Mouse (Mus musculus): Measurements from ENCODE around the gene Zbtb21.
"Not testable (repeated sequence)": the region's sequence is repeated elsewhere in the genome, so short reads cannot be mapped to it uniquely, and the experiment has no call there.

Gene Zbtb21

DNA sequence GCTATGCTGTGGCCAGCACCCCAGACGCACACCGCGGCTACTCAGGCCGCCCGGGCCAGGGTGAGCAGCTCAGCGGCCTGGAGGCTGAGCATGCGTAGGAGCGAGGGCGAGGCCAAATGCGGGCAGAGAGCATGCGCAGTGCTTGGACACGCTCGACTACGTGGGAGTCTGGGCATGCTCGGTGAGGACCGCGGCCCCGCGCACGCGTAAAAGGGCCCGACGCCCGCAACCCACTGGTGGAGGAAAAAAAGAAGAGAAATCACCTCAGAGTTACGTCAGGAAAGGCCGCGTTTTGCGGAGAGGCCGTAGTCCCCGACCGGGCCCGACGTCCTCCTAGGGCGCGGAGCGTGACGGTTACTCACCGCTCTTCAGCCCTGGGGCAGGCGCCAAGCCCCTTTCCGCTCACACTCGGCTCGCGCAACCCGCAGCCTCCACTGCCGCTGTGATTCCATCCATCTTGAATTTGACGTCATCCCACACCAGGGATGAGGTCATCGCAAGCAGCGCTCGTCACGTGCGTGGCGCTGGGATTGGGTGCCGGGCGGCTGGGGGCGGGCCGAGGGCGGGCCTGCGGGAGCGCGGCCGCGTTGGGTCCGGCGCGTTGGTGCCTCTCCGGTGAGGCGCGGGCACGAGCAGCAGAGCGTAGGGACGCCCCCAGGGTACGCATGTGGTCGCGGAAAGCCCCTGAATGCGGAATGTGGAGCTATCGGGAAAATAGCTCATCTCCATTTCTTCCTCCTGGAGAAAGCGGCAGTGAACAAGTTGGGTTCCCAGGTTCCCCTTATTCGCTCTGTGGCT is at the start of gene Zbtb21, which contains the start of gene C2cd2:
Gene Zbtb21, minus strand, starts transcription at position 472 of the 798 bp plus-strand sequence.
Gene C2cd2, minus strand, starts transcription at position 448 of the 798 bp plus-strand sequence.
- DNase-seq, result peak; percentile 88 to 94

DNA sequence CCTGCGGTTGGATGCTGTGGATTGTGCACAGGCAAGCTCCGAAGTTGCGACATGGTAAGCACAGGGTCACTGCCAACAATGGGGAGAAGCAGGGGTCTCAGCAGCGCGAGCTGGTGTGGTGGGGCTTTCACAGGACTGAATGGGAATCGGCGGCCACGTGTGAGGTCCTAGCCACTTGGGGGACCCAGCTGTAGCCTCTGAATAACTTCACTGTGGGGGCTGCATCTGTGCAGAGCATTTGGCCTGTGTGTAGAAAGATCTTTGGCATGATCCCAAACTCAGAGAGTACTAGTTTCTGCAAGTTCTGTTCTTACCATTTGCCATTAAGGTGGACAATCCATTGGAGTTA is 34.9 kb upstream of the Zbtb21 start:
- not testable (repeated sequence) for DNase-seq

DNA sequence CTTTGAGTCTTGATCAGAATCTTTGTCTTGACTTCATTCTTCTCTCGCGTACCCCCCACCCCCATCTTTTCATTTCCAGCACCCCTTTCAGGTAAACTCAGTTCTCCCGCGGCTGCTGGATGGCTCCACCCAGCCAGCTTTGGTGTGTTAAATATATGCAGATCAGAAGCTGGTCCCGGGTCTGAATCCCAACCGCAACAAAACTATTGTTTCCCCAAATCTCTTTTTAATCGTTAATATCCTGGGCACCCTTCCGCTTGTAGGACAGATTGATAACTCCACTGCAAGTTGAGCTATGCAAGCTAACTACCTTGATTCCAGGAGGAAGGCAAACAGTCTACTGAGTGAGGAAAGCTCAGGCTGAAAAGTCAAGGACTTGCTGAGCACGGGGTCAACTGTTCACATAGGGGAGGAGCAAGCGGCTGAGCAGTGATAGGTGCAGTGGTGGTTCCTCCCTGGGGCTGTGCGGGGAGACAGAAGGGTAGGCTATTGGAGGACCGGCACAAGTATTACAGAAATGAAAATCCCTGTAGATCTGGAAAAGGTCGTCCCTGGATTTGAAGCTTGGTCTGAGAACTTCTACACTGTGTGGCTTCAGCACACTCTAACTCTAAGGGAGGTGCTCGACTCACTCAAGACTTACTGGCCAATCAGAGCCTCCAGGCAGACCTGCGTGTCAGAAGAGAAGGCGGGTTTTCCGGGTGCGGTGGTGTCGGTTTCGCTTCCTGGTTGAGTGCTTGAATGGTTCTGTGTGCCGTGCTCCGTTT is 34.4 kb upstream of the Zbtb21 start, which contains the start of gene B230307C23Rik:
Gene B230307C23Rik, plus strand, starts transcription at position 700 of the 767 bp plus-strand sequence.
- DNase-seq, result peak; percentile 79 to 82

DNA sequence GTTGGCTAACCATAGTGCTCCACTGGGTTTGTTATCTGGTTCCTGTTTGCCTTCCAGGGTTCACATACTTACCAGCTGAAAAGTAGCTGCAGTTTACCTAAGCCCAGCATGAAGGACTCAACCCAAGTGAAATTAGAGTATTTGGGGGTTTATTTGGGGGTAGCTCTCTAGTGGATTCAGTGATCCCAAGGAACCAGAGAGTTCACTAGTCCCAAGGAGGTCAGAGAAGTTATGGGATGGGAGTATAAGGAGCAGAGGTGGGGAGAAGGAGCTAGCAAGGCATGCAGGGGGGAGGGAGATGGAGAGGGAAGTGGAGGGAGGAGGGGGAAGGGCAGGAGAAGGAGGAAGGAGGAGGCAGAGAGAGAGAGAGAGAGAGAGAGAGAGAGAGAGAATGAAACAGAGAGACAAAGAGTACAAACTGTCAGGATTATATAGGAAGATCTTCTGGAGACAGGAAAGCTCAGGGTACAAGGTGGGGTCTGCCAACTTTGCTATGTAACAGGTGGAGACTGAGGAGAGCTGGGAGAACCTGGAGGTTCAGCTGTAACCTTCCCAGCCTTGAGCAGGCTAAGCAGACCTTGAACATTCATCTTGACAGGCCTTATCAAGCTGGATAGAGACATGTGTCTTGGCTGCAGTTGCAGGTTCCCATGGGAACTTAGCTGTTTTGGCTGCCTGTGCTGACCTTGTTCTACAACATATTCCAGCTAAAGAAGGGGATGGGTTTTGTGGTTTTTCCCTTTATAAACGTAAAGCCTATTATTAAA is 33.6 kb upstream of the Zbtb21 start:
- no peak for DNase-seq

DNA sequence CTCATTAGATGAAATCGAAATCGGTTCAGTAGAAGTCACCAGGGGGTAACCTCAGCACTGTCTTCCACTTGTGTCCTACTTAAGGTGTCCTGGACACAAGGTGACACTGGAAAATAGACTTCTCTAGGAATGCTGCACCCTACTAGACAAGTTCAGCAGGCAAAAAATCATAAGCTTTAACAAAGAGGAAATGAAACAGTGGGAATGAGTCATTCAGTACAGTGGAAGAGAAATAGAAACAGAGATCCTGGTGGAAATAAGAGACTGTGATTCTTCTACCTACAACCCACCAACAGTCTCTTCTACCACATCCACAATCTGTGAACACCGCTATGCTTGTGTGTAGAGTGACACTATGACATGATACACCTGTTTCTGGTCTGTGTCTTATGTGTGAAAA is 30.1 kb upstream of the Zbtb21 start:
- DNase-seq, result not testable (repeated sequence)

DNA sequence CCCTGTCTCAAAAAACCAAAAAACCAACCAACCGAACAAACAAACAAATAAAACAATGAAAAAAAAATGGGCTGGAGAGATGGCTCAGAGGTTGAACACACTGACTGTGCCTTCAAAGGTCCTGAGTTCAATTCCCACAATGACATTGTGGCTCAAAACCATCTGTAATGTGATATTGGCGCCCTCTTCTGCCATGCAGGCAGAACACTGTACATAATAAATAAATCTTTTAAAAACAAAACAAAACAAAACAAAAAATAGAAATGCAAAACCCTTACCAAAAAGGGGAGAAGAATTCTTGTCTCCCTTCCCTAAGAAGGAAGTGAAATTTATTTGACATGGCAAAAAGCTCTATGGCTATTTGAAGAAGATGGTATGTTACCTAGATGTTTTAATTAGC is 29.1 kb upstream of the Zbtb21 start:
- no peak for DNase-seq

DNA sequence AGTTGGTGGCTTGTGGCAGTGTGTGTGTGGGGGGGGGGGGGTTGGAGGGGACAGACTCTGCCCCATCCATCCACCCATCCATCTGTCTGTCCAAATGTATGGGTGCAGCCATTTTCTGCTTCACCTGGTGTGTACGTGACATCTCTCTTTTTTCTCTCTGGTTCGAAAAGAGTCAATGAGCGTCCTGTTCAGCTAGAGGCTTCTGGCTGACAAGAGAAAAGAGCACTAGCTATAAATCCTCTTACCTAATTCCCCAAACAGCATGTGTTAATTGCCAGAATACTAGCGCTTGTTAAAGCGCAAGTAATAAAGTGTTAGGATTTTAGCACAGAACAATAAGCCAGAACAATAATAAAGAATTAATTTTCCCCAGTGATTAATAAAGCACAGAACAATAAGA is 22.2 kb upstream of the Zbtb21 start:
- DNase-seq, result no peak

DNA sequence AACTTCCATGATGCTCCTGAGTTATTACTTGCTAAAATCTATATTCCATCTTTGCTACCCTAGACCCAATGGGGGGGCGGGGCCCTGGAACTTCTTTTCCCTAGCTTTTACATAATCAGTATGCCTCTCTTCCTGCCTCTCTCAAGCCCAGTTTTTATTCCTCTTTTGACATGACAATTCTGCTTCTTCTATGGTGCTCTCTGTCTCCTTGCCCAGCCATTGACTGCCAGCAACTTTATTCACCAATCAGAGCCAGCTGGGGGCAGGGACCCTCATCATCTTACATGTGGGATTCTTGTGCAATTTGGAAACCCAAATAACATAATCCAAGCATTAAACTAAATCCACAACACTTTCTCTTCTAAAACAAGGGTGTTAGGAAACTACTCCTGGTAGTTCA is 18.9 kb upstream of the Zbtb21 start:
- no peak for DNase-seq

DNA sequence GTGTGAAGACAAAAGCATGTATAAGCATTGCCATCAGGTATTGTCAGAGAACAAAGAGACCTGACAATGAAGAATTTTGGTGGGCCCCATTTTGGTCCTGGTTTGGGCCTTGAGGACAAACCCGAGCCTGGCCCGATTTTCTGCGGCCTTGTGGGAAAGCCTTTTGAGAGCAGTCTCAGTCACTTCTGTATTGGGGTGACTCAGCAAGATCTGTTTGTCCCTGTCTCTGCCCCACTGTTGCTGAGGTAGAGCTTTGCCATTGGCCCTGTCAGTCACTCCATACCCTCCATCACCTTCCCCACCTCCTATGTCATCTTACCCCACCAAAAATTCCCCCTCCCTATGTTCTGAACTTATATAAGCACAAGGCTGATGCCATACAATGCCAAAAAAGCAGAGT is 15.3 kb upstream of the Zbtb21 start:
- DNase-seq, result no peak

- DNase-seq, result no peak
Measured at GRCm38 (mm10) chr16:97977277-97977676, 14.9 kb upstream of the Zbtb21 start.

DNA sequence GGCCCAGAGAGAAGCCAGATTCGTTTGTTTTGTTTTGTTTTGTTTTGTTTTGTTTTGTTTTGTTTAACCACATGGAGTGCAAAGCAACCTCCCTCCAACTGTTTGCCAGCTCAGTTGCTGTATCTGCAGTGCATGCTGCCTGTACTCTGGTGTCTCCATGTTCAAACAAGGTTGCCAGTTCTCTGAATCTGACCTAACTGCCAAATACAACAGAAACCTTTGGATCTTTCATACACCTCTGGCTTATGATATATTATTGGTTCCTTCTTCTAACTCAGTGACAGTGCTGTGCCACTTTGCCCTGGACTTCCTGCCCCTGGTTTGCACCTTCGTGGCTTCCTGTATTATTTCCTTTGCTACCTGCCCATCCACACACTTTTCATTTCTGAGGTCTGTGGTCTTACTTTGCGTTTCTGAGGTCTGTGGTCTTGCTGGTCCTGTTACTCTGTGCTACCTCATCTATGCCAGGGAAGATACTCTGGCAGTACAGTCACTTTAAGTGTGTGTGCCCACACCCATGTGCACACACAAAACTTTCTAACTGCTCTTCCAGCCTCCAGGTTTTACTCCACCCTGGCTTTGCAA is 1.6 kb upstream of the Zbtb21 start:
- no peak for DNase-seq

DNA sequence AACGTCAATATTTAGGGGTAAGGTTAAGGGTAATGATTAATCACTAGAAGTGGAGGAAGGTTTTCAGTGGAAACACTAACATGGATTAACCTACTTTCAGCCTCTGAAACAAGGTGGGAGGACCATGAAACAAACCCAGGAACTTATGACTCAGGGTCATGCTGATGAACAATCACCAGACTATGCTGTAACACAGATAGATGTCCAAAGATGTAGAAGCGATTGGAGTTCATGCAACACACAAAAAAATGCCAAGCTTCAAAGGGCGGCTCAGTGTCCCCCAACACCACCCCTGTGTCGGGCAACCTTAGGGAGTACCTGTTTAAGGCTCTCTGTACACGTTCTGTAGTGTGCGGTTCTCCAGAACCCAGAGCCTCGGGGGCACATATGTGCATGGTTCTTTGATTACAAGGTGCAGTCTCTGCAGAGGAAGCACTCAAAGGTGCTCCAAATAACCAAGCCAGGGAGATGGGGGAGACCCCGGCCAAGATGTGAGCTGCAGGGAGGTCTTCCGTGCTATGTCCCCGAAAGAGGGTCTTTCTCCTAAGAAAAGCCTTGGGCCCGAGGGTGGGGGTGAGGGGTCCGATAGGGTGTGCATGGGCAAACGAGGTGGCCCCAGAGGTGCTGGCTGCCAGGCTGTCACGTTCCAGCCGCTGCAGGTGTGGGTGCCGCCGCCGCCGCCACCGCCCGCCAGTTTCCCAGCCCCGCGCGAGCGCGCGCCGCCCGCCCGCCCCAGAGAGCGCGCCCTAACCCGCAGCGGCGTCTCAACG is 856 bp downstream of the Zbtb21 start:
- no peak for DNase-seq

DNA sequence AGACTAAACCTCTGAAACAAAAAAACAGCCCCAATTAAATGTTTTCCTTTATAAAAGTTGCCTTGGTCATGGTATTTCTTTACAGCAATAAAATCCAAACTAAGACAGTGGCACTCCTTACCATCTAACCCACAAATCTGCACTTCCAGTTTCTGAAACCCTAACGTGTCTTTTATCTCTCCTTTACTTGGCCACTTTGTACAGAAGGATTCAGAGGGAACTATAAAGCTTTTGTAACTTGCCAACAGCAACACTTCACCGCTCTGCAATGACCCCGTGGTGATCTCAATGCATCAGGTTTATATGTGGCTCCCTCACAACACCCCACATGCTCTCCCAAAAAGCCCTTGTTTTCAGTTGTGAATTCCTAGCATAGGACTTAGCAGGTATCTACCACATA is 2.1 kb downstream of the Zbtb21 start:
- DNase-seq, result no peak

GRCm38 (mm10) chr16:97958401-97958973 is 3.9 kb downstream of the Zbtb21 start:
- DNase-seq, result no peak

DNA sequence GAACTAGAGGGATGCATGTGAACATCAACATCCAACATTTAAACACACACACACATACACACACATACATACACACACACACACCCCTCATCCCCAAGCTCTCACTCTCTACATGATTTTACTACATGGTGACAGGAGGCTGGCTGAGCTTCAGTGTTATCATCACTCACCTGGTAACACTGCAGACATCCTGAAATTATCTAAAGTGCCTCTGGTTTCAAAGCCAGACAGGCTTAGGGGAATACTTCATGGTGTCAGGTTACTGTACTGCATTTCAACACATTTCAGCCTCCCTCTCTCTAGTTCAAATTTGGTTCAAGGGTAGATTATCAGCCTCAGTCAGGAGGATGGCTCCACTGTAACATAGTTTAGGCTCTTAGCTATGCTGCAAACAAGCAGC is 4.8 kb downstream of the Zbtb21 start:
- DNase-seq, result no peak

DNA sequence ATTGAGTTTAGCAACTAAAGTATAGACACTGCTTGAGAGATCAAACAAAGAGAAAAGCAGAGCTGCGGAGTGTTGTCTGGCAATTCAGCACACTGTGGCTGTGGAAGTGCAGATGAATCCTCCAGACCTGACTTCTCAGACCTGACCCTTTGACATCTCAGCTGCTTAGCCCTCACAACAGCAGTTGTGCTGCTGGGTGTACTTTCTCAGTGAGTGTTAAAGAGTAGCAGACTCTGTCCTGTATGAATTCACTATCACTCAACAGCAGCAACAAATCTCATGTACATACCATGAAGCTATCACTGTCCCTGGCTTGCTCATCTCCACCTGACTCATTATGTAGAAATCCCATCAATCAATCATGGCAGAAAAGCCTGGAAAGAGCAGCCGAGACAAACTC is 6.4 kb downstream of the Zbtb21 start:
- no peak for DNase-seq

GRCm38 (mm10) chr16:97953300-97953699 is 9.1 kb downstream of the Zbtb21 start:
- DNase-seq, result no peak

DNA sequence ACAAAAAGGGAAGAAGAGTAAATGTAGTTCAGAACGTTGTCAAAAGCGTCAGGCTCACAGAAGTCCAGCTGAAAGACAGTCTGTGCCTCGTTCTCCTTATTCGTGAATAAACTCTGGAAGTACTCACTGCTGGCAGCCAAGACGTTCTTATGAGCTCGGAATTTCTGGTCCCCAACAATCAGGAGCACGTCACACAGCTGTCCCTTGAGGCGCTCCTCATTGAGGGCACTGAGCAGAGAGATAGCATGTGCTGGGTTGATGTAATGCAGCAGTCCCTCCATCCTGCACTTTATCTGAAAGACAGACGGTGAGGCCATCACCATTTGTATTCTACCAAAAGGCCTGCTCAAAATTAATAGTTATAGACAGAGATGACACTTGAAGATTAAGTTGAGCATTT is 9.6 kb downstream of the Zbtb21 start:
- DNase-seq, result no peak

DNA sequence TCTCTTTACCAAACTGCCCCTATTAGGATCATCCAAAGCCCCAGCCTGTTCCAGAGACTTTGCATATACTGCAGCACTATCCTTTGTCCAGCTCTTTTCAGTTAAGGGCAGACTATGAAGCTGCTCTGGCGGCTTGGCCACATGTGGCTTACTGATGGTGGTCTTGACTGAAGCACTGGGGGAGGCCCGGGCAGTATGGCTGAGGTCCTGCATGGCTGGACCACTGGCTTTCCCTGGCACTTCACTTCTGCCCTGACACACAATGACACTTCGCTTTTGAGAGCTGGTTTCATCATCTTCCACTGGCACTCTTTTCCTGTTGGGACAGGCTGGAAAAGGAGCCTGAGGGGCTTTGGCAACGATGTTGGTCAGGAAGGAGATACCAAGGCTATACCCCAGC is 10.1 kb downstream of the Zbtb21 start:
- DNase-seq, result no peak

DNA sequence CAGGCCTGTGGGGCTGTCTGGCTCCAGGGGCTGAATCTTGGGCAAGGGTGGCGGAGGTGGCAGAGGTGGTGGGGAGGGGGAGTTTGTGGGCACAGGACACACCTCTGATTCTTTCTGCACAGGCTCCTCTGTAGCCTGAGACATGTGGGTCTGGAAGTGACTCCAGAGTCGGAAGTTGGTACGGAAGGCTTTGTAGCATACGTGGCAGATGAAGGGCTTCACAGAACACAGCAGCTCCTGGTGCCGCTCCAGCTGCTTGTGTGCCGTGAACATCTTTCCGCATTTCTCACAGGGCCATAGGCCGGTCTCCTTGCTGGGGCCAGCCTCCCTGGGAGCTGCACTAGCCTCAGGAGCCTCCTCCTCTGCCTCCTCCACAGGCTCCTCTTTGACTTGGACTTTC is 12.4 kb downstream of the Zbtb21 start:
- DNase-seq, result no peak

DNA sequence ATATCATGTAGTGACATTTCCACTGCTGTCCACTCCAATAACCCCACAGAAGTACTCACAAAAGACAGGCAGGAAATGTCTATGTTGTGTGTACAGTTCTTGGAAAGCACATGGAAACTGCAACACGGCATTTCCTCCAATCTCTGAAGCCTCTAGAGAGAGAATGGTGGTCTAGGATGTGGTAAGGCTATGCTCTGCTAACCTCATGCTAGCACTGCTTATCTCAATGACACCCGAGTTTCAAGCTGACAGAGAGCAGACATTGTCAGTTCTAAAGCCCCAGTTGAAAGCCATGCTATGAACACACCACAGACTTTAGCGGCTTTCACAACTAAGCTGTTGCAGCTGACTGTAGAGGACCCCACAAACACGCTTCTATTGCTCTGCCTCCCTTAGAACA is 13.6 kb downstream of the Zbtb21 start:
- no peak for DNase-seq

GRCm38 (mm10) chr16:97946993-97947392 is 15.4 kb downstream of the Zbtb21 start:
- DNase-seq, result not testable (repeated sequence)
